Mouse (Mus musculus) c-Kit-negative CD71-positive TER-119-positive erythroid progenitor cells, embryonic 14.5 days (primary cell): ENCODE data around the gene Dpagt1.
"Not testable (repeated sequence)": the region's sequence is repeated elsewhere in the genome, so short reads cannot be mapped to it uniquely, and the experiment has no call there.

Experiments used
- DNase-seq: peaks from one replicate; pipeline ENCODE4 v3.0.0-alpha.2; 2013; ENCODE audit warnings: low read depth, low spot score

The Dpagt1 gene

DNA sequence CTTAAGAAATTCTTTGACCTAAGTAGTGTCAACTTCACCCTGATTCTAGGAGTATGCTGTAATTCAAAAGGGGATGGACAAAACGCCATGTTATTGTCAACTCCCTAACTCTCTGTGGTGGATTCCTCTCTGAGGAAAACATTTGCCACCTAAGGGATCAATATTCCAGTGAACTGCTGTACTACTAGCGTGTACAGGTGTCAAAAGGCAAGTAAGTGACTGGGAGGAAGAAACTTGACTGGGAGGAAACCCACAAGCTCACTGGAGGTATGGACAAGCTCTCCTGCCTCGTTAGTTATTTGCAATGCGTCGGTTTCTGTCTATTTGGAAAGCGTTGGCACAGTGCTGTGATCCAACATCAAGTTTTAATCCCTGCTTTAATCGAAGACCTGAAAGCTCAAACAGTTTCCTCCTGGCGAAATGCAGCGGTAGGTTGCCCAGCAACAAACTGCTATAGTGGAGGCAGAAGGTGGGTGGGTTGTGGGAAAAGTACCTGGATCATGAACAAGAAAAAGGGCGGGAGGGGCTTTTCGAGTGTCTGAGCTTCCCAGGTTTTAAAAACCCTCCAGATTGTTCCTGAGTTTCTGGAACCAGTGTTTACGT, at the start of gene Dpagt1:
Gene Dpagt1, plus strand, starts transcription at position 252 of the 603 bp plus-strand sequence.
- no peak for DNase-seq

DNA sequence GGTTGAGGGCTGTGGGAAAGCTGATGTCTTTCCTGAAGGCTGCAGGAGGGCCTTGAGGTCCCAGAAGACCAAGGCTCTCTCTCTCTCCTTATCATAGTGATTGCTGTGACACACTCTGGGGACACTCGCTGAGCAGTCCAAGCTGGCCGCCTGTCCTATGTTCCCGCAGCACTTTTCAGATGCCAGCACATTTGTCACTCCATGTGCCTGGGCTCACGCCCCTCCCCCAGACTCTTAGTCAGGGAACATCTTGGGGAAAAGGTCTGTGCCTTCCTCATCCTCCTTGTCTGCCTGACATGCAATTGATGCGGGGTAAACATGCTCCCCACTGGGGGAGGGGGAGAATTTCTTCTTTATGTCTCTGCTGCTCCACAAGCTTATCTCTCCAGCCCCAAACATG, 42.6 kb upstream of the Dpagt1 start:
- DNase-seq: no peak

DNA sequence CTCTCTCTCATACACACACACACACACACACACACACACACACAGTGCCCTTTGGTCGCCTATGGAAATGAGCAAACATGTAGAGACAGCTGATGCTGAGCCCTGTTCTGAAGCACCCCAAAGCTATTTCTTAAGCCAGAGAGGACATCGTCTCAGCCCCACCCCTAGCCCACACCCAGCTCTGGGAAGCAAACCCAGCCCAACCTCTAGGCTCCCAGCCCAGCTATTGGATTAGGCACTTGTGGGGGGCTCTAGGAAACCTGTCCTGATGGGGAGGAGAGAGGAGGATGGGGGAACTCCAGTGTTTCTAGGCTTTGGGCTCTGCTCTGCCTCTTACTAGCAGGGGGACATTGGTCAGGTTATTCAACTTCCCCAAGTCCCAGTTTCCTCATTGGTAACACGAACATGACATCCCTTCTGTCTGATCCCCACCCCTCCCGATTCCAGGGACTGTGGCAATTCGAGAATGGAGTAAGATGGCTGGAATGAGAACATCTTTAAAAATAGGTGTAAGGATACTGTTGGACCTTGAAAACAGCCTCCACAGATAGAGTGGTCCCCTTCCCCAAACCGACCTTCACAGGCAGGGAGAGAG, 39.5 kb upstream of the Dpagt1 start:
- DNase-seq: peak; percentile 55

DNA sequence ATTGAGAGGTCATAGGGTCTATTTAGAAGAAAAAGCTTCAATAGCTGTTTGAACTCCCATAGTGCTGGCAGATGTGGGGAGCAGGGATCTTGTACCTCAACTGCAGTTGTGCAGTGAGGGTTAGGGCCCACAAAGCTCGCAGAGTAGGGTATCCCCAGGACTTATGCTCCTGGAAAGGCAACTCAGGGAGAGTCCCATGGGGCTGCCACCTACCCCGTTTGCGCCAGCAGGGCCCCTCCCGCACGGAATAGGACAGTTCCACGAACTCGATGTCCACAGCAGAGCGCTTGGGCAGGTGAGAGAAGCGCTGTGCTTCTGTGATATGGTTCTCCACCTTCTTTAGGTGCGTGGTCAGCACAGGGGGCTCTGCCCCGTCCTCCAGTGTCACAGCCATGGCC, 38.8 kb upstream of the Dpagt1 start:
- DNase-seq: peak; percentile 40

DNA sequence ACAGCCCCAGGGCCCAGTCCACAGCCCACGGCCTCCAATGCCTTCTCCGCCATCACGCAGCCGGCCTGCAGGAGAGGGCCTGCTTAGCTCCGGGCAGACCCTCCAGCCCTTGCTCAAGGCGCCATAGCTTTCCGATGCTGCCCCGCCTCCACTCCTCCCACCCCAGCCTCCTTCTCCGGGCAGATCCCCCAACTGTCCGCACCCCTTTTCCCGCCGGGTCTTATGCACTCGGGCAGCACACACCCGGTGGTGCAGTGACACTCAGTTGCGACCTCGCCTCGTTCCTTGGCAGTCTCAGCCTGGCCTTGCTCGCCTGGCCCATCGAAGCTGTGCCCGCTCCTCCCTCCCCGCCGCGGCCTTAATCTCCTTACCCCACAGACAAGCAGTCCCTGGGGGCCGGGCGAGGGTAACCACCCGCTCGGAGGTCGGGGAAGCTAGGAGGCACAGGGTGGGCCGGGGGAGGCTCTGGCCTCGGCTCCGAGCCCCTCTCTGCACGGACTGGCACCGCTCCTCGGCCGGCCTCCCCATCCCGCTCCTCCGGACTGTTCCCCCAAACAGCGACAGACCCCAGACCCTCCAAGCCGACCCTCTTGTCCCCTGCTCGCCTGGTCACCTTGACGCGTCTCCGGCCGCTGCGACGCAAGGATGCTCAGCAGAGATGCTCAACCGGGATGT, 38.3 kb upstream of the Dpagt1 start:
- DNase-seq: peak; percentile 26

DNA sequence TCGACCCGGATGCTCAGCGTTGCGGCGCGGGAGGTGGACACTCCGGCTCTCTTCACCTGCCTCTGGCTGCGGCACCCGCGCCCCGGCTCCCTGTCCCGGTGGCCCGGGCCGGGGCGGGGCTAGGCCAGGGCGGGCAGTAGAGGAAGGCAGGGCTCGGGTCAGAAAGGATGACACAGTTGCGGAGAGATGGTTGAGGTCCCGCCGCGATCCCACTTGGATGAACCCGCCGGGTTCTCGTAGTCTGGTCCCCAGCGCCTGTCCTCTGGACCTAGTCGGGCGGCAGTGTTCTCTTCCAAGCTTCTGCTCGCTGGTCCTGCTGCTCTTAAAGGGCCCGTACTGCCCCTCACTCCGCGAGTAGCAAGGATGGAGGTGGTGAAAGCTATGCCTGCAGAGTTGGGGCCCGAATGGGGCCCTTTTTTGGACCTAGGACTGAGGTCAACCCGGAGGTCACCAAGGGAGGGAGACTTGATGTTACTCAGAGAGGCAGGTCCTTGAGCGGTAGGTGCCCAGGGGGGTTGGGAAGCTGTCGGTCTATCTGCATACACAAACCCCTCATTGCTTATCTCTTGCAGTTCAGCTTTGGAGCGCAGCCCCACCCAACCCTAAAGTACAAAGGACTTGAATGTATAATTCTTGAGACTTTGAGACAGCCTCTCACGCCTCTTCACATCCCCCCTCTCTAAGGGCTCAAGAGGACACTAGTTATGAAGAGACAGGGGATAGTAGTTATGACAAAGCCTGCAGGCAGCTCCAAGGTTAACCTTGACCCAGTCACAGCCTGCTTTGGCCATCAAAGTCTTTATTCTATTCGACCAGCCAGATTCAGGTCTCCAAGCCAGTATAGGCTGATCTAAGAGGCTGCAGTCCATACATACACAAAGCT, 37.5 kb upstream of the Dpagt1 start, which contains the start of gene Abcg4:
Gene Abcg4, minus strand, starts transcription at position 540 of the 883 bp plus-strand sequence.
- peak; percentile 58 for DNase-seq

DNA sequence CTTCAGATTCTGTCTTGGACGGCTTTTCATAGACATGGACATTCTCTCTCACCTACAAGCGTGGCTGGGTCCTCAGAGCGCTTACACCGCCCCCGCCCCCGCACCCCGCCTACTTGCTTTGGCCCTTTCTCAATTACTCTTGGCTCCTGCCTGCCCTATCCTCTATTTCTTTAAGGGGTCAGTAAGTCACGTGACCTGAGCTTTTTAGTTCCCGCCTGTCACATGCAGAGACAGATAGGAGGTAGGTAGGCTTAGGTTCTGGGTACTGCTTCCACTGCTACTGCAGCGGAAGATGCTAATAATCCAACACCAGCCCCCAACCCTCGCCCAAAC, 36.9 kb upstream of the Dpagt1 start:
- DNase-seq: peak; percentile 32

DNA sequence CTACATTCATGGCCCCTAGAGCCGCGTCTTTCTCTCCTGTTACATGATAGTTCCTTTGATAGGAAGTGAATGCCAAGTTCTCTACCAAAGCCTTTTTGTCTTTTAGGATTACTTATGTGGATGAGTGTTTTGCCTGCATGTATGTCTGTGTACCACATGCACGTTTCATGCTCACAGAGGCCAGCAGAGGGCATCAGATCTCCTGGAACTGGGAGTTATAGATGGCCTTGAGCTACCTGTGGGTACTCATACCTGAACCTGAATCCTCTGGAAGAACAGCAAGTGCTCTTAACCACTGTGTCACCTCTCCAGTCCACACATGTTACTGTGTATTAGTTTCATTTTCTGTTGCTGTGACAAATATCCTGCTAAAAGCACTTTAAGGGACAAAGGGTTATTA, 33.3 kb upstream of the Dpagt1 start:
- peak; percentile 51 for DNase-seq

DNA sequence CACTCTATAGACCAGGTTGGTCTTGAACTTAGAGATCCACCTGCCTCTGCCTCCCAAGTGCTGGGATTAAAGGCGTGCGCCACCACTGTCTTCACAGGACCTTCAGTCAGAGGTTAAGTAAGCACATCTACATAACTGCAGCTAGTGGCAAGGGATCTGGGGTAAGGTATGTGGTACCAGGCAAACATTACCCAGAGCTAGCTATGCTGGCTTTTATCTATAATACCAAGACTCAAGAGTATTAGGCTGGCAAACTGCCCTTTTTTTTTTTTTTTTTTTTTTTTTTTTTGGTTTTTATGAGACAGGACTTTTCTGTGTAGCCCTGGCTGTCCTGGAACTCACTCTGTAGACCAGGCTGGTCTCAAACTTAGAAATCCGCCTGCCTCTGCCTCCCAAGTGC, 25.8 kb upstream of the Dpagt1 start:
- not testable (repeated sequence) for DNase-seq

DNA sequence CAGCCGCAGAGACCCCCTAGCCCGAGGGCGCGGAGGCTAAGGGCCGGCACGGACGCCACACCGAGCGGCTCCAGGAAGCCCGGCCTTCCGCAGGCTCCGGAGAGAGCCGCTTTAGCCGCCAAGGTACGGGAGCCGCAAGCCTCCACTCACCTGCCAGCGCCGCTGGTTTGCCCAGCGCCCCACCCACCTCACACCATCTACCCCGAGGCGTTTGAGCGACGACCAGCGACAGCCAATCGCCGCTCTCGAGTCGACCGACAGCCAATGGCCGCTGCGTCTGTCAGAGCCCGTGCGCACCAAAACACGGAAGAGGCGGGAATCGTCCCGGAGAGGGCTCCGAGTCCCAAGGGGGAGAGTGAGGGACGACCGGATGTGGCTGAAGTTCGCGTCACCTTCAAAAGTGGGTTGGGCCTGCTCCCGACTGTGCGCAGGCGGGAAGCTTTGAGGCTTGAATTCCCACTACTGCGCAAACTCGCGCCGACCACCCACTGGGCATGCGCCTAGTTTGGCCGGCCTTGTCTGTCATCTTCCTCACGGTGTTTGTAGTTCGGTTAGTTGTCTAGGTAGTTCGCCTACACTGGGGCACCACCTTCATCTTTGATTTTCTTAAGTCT, 20.2 kb upstream of the Dpagt1 start, which contains the start of gene Hinfp:
Gene Hinfp, minus strand, starts transcription at position 206 of the 614 bp plus-strand sequence.
- peak; percentile 96 for DNase-seq

DNA sequence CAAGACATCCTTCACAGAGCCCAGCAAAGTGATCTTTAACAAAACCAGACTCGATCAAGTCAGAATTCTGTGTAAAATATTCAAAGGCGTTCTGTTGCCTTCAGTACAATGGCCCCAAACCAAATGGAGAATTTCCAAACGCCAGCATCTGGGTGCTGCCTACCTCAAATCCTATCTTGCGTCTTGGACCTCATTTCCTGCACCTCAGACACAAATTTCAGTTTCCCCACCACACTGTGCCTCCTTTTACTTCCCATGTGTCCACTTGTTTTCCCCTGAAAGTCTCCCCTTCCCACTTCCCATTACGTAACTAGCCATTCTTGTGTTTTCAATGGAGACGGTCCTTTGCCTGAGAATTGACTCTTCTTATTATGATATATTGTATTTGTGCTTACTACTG, 19.3 kb upstream of the Dpagt1 start:
- no peak for DNase-seq

DNA sequence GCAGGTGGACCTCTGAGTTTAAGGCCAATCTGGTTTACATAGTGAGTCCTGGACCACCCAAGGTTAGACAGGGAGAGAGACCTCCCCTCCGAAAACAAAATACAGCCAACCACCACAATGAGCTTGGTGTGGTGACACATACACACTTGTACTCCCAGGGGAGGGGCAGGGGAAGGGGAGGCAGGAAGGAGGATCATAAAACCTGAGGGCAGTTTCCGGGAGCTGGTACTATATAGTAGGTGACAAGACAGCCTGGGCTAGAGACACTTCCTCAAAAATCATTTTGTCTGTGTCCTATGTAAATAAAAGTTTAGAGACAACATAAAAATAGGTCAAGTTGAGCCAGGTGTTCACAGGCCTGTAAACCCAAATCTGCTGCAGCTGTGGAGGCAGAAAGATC, 18.6 kb upstream of the Dpagt1 start:
- DNase-seq: no peak

DNA sequence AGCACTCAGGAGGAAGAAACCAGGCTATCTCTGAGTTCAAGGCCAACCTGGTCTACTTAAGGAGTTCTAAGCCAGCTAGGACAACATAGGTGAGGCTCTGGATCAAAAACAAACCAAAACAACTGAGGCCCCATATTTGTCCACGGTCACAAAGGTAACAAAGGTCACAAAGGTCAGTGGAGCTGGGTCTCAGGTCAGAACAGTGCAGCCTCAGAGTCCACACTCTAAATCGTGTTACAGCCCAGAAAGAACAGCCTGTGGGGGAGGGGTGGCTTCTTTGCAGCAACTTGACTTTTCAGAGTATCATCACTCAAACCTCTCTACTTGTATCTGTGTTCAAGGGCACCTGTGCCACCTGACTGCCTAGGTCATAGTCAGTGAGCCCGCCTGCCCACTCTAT, 16.1 kb upstream of the Dpagt1 start:
- no peak for DNase-seq

DNA sequence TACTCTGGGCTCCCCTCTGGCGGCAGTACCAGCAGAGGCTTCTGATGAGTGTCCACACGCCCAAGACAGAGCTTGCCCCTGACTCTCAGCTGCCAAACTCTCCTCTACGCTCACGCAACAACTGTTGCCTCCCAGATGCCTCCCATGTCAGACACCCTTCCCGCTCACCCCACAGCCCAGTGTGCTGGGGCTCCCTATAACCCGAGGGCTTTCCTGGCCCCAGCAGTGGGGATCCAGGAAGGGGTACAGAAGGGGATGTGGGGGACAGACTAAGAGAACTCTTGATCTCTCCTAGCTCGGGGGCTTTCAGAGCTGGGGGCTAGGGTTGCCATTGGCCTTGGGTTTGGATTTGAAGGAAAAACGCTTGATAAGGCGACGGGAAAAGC, 15.1 kb upstream of the Dpagt1 start:
- no peak for DNase-seq

DNA sequence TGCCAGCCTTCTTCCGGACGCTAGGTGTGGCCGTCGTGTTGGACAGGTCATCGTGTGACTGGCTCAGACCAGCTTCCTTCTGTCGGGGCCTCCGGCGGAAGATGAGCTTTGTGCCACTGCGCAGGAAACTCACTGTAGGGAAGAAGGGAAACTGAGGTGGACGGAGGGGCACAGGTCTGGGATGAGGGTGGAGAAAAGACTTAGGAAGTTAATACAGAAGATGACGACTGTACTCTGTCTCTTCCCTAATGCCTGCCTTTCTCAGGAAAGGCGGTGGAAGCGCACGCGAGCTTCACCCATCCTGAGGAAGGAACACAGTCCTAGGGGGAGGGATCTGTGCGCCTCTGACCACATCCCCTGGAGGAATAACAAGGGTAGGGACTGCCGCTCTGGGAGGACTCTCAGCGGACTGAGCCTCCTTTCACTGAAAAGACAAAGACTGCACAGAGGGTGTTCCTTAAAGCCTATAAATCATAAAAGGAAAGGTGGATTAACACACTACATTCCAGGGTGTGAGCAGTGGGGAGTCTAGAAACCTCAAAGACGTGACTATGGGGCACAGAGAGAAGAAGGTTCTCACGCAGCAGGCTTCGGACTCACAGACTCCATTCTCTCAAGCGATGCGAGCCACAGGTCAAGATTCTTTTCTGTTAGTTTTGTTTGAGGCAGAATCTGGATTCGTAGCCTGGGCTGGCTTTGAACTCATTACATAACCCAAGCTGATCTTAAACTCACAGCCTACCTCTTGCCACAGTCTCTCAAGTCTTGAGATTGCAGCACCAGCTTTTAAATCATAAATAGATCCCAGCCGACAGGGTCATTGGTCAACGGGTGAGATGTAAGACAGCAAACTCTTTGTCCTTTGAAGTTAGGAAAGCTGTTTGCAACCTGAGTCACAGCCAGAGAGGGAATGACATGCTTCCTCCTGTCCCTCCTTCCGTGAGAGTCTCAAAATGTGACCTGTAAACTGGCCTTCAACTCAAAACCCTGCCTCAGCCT, 14.4 kb upstream of the Dpagt1 start:
- DNase-seq: no peak

DNA sequence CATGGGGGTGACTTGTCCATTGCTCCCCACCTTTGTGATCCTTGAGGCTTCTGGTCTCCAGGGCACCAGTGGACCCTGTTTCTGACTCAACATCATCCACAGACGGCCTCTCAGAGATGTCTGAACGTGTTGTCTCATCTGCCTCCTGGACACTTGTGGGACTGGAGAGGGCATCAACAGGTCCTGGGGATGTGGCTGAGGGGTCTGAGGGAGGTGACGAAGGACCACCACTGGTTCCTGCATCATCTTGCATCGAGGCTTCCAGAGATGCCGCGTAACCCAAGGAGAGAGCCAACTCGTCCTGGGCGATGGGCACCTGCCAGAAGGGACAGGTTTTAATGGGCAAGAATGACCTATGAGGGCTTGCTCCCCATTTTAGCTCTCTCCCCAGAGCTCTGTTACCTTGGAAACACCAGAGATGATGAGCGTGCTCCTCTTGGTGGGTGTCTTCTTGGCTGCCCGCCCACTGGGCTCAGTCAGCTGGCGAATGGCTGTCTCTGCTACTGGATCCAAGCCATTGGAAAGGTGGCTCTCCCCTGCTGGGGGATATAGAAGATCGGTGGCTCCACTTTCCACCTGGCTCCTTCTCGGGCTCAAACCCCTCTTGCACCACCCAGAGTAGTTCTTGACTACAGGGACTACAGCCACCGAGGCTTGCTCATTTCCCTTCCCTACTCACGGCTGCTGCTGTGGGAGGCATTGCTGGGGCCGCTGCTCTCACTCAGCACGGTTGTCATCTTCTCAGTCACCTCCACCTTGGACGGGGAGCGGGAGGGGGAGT, 12.2 kb upstream of the Dpagt1 start:
- DNase-seq: no peak

DNA sequence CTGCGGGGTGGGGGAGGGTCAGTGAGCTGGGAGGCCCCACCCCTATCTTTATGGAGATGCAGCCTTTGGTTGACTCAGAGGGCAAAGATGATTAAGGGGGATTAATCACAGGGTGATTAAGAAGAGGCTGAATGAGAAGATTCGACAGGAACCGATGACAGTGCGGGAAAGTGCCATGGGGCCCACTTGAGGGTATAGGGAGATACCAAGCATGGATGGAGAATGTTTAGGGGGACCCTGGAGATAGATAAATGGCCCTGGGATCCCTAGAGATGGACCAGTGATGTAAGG, 11.6 kb upstream of the Dpagt1 start:
- DNase-seq: no peak

DNA sequence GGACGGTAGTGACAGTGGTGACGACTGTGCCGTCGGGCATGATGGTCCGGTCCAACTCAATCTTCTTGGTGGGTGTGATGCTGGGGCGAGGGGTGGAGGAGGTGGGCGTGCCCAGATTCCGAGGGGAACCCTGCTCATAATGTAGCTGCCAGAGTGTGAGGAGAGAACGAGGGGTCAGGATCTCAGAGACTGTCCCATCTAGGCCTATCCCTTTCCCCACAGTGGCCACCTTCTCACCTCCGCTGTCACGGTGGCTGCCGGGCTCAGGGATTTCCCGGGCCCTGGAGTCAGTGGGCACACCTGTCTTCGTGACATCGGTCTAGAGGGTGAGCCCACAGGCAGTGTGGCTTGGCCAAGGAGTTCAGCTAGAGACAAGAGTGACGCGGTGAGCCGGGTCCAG, 10.9 kb upstream of the Dpagt1 start:
- no peak for DNase-seq

DNA sequence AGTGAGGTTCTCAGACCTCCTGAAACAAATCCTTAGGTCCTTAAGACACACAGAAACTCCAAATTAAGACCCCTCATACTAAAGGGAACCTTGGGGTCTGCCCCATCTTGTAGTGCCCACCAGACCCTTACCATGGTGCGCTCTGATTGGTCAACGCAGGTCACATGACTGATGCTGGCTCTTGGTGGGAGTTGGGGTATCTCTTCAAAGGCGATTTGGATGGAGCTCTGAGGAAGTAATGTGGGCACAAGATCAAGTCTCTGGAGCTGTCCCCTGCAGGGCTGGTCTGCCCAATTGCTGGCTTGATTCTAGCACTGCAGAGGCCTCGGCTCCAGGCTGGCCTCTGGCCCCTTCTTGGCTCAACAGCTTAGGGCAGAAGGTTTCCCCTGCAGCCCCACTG, 8.4 kb upstream of the Dpagt1 start:
- DNase-seq: no peak
